Mouse (Mus musculus): ENCODE measurements at regions not wholly inside any gene's neighbourhood (a gene's known extent, or its start where the extent isn't known, plus 50 kb on each side); places are given as distances from the start of the nearest gene placed in this dataset.

GRCm38 (mm10) chr13:32544986-32545740, 206.6 kb upstream of the Gmds start:
- no peak for DNase-seq
- intact Hi-C loops (cut with DNase I): no loop called here

GRCm38 (mm10) chr13:32541611-32542010, 203.1 kb upstream of the Gmds start:
- intact Hi-C loops (cut with DNase I): no loop called here
- DNase-seq: no peak

- intact Hi-C loops (cut with DNase I): no loop called here
- no peak for DNase-seq
These were observed 197.7 kb upstream of the Gmds start for GRCm38 (mm10) chr13:32536241-32536640.

GRCm38 (mm10) chr13:32535602-32536001, 197.1 kb upstream of the Gmds start:
- no peak for DNase-seq
- intact Hi-C loops (cut with DNase I): no loop called here

- DNase-seq: no peak
- intact Hi-C loops (cut with DNase I): no loop called here
These were observed 192.5 kb upstream of the Gmds start for GRCm38 (mm10) chr13:32530926-32531512.

- DNase-seq: no peak
- intact Hi-C loops (cut with DNase I): no loop called here
These were observed 180.2 kb upstream of the Gmds start for GRCm38 (mm10) chr13:32518611-32519344.

GRCm38 (mm10) chr13:32517514-32517913, 179.0 kb upstream of the Gmds start:
- DNase-seq: no peak
- intact Hi-C loops (cut with DNase I): no loop called here

GRCm38 (mm10) chr13:32509231-32510023, 170.9 kb upstream of the Gmds start:
- no peak for DNase-seq
- intact Hi-C loops (cut with DNase I): no loop called here

GRCm38 (mm10) chr13:32508447-32508846, 169.9 kb upstream of the Gmds start:
- DNase-seq: no peak
- intact Hi-C loops (cut with DNase I): no loop called here

GRCm38 (mm10) chr13:32507825-32508224, 169.3 kb upstream of the Gmds start:
- no peak for DNase-seq
- intact Hi-C loops (cut with DNase I): no loop called here

GRCm38 (mm10) chr13:32498205-32498790, 159.8 kb upstream of the Gmds start:
- DNase-seq: no peak
- intact Hi-C loops (cut with DNase I): no loop called here

GRCm38 (mm10) chr13:32496263-32496662, 157.7 kb upstream of the Gmds start:
- DNase-seq: no peak
- intact Hi-C loops (cut with DNase I): no loop called here

- DNase-seq: peak in 1 of 2 experiments; percentile 12
- intact Hi-C loops (cut with DNase I): no loop called here
These were observed 156.5 kb upstream of the Gmds start for GRCm38 (mm10) chr13:32495063-32495462.

GRCm38 (mm10) chr13:32493806-32494205, 155.3 kb upstream of the Gmds start:
- intact Hi-C loops (cut with DNase I): loop anchor here (2.0 to 5.0 kb wide), 5 partner anchors 82 to 692 kb away; no protein-coding TSS in a partner anchor
- DNase-seq: no peak

GRCm38 (mm10) chr13:32493309-32493708, 154.8 kb upstream of the Gmds start:
- intact Hi-C loops (cut with DNase I): loop anchor here (2.0 to 5.0 kb wide), 5 partner anchors 81 to 691 kb away; no protein-coding TSS in a partner anchor
- DNase-seq: peak; percentile 74 to 81

- peak; percentile 44 to 46 for DNase-seq
- intact Hi-C loops (cut with DNase I): loop anchor here (2.0 to 5.0 kb wide), 5 partner anchors 80 to 690 kb away; no protein-coding TSS in a partner anchor
These were observed 154.0 kb upstream of the Gmds start for GRCm38 (mm10) chr13:32492566-32492965.

- intact Hi-C loops (cut with DNase I): no loop called here
- DNase-seq: no peak
These were observed 143.0 kb upstream of the Gmds start for GRCm38 (mm10) chr13:32481444-32482058.

GRCm38 (mm10) chr13:32480029-32480428, 141.5 kb upstream of the Gmds start:
- intact Hi-C loops (cut with DNase I): no loop called here
- peak; percentile 18 to 33 for DNase-seq

GRCm38 (mm10) chr13:32479118-32479818, 140.7 kb upstream of the Gmds start:
- DNase-seq: peak; percentile 68 to 69
- intact Hi-C loops (cut with DNase I): no loop called here
